Mouse (Mus musculus) intestine, embryonic 15.5 days (tissue): ENCODE measurements around the gene F2rl1. TPM values are rescaled to one million over a fixed set of nuclear protein-coding genes. Genes with fewer than 3 reads are reported as not detected.
A peak's percentile ranks its signal among the peaks of the same experiment; 100 is the strongest.

Experiments
- ATAC-seq: fragments of 200-750 bp; cut with Nextera tagmentation; 2 replicates; pipeline ENCODE4 v1.8.0; 2017; ENCODE audit warnings: moderate TSS enrichment, moderate library complexity
- H3K27ac ChIP-seq: fragments of 300-500 bp; sonication (generic); 2 replicates; pipeline ENCODE4 v1.5.1; 2015; ENCODE audit warnings: mild to moderate bottlenecking, inconsistent platforms
- H3K27me3 ChIP-seq: fragments of 300-500 bp; sonication (generic); replicated peaks from 2 replicates; pipeline ENCODE4 v1.6.1; 2015; ENCODE audit warnings: inconsistent platforms
- H3K36me3 ChIP-seq: fragments of 300-500 bp; sonication (generic); 2 replicates; pipeline ENCODE4 v1.6.1; 2015; ENCODE audit warnings: inconsistent platforms
- H3K4me1 ChIP-seq: fragments of 300-500 bp; sonication (generic); replicated peaks from 2 replicates; pipeline ENCODE4 v1.6.1; 2015; ENCODE audit warnings: inconsistent platforms
- H3K4me2 ChIP-seq: fragments of 300-500 bp; sonication (generic); replicated peaks from 2 replicates; pipeline ENCODE4 v1.6.1; 2015; ENCODE audit warnings: mild to moderate bottlenecking, inconsistent platforms
- H3K4me3 ChIP-seq: fragments of 300-500 bp; sonication (generic); replicated peaks from 2 replicates; pipeline ENCODE4 v1.5.1; 2015; ENCODE audit warnings: inconsistent platforms
- H3K9ac ChIP-seq: fragments of 300-500 bp; sonication (generic); 2 replicates; pipeline ENCODE4 v1.6.1; 2015; ENCODE audit warnings: inconsistent platforms
- H3K9me3 ChIP-seq: fragments of 300-500 bp; sonication (generic); 2 replicates; pipeline ENCODE4 v1.6.1; 2016; ENCODE audit warnings: inconsistent platforms
- WGBS: fragments of 180-500 bp; shearing (Covaris S2); methylation state at CpG from one replicate; pipeline ENCODE4 v1.1.7; 2015; 5-methylcytosine and 5-hydroxymethylcytosine counted together
- polyA plus RNA-seq: library from polyadenylated mRNA; unstranded; fragments of >200 nt; fragmentation: Nextera tagmentation; extraction: Ambion mirVana; gene quantifications from 2 replicates; pipeline ENCODE4 v1.2.1, GENCODE M21; 2015

F2rl1 gene
- polyA plus RNA-seq, 1 experiment from 2014 or later = 15.5 TPM

DNA sequence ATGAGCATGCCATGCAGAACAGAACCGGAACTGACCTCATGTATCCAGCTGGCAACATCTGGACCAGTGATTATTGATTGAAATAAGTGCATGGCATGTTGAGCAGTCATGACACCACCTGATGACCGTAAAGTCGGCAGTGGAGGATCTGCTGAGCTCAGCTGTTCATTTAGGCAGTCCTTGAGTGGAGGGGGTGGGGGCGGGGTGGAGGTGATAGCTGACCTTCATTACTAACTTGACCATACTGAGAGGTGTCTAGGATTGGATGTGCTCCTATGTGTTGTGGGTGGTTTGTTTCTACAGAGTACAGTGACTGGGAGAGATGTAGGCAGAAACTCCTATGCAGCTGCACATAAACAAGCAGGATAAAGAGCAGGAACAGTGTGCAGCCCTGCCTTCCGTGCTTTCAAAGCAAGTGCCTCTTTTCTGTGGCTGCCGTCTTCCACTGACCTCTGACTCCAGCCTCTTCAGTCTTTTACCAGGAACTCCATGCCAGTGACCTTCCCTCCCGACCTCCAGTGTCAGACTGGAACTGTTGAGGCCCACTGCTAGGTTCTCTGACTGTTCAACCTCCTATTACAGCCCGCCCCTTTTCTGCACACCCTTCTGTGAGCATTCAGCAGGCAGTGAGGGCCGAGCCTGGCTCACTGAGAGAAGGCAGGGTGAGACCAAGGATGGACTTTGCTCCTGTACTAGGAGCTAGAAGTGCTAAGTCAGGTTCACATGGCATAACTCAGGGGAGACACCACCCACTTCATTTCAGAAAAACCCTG, 6.4 kb upstream of the F2rl1 start:
- Histone ChIP-seq H3K4me3 (no peak overlapping the region), H3K4me2 (no peak overlapping the region), H3K4me1 (peaks cover 16% of the 10 kb centered on the region), H3K36me3 (no peaks in the 10 kb centered on the region), H3K9ac (no peak overlapping the region), H3K9me3 (no peaks in the 10 kb centered on the region), H3K27ac (peak overlapping the region; percentile 8), H3K27me3 (no peaks in the 10 kb centered on the region)
- WGBS = 29% methylated on average over 9 of the region's 9 CpGs
- peak; percentile 87 for ATAC-seq

DNA sequence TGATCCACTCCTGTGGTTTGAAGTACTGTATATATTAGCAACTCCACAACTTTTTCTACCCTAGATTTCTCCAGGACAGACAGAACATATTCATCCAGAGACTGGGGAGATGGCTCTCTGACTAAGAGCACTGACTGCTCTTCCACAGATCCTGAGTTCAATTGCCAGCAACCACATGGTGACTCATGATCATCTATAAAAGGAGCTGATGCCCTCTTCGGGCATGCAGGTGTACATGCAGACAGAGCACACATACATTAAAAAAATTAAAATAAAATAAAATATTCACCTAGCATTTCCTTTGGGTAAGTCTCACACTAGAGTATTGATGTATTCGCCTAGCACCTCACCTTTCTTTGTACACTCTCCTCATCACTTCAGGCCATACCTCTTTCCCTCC, 4.2 kb upstream of the F2rl1 start:
- Histone ChIP-seq H3K9me3 (no peaks in the 10 kb centered on the region), H3K4me1 (peaks cover 8% of the 10 kb centered on the region), H3K36me3 (no peaks in the 10 kb centered on the region), H3K4me3 (no peak overlapping the region), H3K4me2 (no peak overlapping the region), H3K27me3 (peaks cover 9% of the 10 kb centered on the region; the same call in 1 of the 2 replicates), H3K9ac (no peak overlapping the region), H3K27ac (no peak overlapping the region)
- 83% methylated on average over 2 of the region's 2 CpGs for WGBS
- no peak for ATAC-seq

DNA sequence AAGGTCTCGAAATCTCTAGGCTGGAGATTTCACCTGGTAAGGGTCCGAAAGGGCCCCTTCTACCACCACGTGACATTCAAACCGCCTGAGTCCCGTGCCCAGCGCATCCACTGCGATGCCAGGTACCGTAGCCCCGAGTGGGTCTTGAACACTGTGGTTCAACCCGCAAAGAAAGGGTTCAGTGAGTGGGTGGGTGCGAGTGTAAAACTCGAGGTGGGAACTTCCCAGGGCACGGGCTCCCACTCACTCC, 678 bp downstream of the F2rl1 start:
- peak overlapping the region; percentile 87 for H3K4me2 ChIP-seq
- H3K27me3 ChIP-seq = peaks cover 9% of the 10 kb centered on the region; the same call in 1 of the 2 replicates
- peak overlapping the region; percentile 51 for H3K27ac ChIP-seq
- peak overlapping the region; percentile 47 for H3K4me3 ChIP-seq
- H3K9me3 ChIP-seq = no peaks in the 10 kb centered on the region
- peak; percentile 19; the same call in 1 of the 2 replicates for ATAC-seq
- H3K9ac ChIP-seq = peak overlapping the region; percentile 60
- H3K4me1 ChIP-seq = peaks cover 6% of the 10 kb centered on the region
- WGBS = 0% methylated on average over 13 of the region's 13 CpGs
- no peaks in the 10 kb centered on the region for H3K36me3 ChIP-seq

DNA sequence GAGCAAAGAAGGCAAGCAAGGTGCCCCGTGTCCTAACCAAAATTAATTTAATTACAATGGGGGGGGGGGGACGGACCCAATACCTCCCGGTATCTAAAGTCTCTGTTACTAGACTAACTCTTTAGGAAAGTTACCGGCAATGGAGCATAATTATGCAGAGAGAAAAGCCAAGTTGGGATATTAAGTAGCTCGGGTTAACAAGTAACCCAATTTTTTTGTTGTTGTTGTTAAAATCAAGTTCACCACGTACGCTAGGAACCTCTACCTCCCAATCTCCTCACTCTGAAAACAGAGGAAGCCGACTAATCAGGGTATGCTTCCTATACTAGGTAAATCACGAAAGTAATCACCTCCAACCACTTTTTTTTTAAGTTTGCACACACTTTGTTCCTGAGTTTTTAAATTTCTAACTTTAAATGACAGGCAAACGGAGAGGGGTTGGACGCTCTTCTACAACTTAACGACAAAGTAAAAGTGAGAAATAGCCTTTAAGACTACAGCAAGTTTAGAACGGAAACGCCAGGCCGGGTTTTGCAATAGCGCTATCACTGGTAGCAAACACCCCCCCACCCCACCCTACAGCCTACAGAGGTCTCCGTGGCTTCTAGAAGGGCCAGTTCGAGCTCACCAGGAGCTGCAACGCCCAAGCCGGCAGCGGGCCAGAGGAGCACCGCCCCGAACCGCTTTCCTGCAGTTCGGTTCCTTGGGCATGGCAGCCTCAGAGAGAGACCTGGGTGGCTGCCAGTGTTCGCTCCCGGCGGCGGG, 1.2 kb downstream of the F2rl1 start:
- Histone ChIP-seq H3K4me3 (peak overlapping the region; percentile 47), H3K27me3 (peaks cover 9% of the 10 kb centered on the region; the same call in 1 of the 2 replicates), H3K4me2 (peak overlapping the region; percentile 87), H3K4me1 (peaks cover 6% of the 10 kb centered on the region), H3K36me3 (no peaks in the 10 kb centered on the region), H3K9ac (peak overlapping the region; percentile 60), H3K27ac (peak overlapping the region; percentile 51), H3K9me3 (no peaks in the 10 kb centered on the region)
- 8% methylated on average over 29 of the region's 29 CpGs for WGBS
- peak; percentile 36 for ATAC-seq

DNA sequence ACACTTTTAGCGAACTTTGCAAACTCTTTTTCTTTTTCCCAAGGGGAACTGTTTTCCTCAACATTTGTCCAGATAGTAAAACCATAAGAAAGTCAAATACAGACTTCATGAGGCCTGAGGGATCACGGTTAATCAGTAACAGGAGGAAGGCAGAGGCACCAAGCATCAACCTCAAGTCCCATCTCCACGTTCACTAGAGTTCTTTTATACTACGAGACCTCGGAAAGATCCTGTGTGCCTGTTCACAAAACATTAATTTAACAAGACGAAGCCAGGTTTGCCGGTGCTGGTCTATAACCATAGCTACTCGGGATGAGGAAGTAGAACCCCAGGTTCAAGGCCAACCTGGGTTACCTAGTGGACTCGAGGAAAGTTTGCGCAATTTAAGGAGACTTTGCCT, 2.9 kb downstream of the F2rl1 start:
- Histone ChIP-seq H3K4me3 (no peak overlapping the region), H3K9ac (no peak overlapping the region), H3K36me3 (no peaks in the 10 kb centered on the region), H3K4me2 (peak overlapping the region; percentile 17; the same call in 1 of the 2 replicates), H3K27ac (peak overlapping the region; percentile 58), H3K27me3 (peaks cover 9% of the 10 kb centered on the region; the same call in 1 of the 2 replicates), H3K9me3 (no peaks in the 10 kb centered on the region), H3K4me1 (peaks cover 6% of the 10 kb centered on the region)
- ATAC-seq = peak; percentile 24; the same call in 1 of the 2 replicates
- WGBS = 70% methylated on average over 10 of the region's 10 CpGs

DNA sequence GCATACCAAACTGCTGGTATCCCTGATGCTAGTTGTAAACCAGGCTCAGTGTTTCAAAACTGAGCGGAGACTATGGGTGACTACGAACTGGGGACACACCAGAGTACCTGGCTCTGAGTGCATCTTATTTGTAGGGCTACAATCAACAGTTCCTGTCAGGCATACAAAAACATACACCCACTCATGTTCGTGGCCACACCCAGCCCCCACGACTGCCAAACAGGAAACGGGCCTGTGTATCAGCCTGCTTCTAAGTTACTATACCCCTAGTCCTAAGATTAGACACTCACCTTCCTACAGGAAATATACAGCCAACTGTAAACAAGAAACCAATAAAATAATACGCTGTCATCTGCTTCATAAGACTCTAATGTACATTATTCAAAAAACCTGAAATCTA, 4.0 kb downstream of the F2rl1 start:
- H3K9ac ChIP-seq = no peak overlapping the region
- no peaks in the 10 kb centered on the region for H3K36me3 ChIP-seq
- H3K4me2 ChIP-seq = no peak overlapping the region
- H3K4me1 ChIP-seq = peaks cover 6% of the 10 kb centered on the region
- H3K4me3 ChIP-seq = no peak overlapping the region
- WGBS = 54% methylated on average over 6 of the region's 6 CpGs
- H3K27ac ChIP-seq = 0 out of 2 replicates have a peak overlapping the region, but pooled peaks have one; percentile 15
- no peak for ATAC-seq
- H3K27me3 ChIP-seq = peaks cover 9% of the 10 kb centered on the region; the same call in 1 of the 2 replicates
- H3K9me3 ChIP-seq = no peaks in the 10 kb centered on the region

DNA sequence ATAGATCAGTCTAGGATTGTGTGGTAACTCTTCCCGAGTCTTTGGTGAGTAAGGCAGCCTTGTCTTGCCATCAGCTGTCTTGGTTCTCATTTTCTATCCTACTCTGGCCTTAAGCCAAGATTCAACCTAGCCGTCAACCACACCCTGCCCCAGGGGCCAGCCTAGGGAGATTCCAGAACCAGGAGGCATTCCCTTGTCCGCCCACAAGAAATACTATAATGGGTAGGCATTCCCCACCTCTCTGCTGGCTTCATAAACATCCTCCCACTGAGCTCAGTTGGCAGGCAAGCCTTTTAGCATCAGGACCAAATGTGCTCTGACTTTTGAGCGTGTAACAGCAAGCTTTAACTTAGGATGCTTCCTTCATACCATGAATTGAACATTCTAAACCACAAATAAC, 10.3 kb downstream of the F2rl1 start:
- H3K4me2 ChIP-seq = no peak overlapping the region
- H3K27me3 ChIP-seq = no peaks in the 10 kb centered on the region
- H3K27ac ChIP-seq = no peak overlapping the region
- no peak overlapping the region for H3K4me3 ChIP-seq
- 67% methylated on average over 4 of the region's 4 CpGs for WGBS
- peak; percentile 50; the same call in 1 of the 2 replicates for ATAC-seq
- no peak overlapping the region for H3K9ac ChIP-seq
- H3K36me3 ChIP-seq = 0 out of 2 replicates have a peak, but pooled peaks cover 5% of the 10 kb centered on the region
- H3K9me3 ChIP-seq = no peaks in the 10 kb centered on the region
- H3K4me1 ChIP-seq = peaks cover 6% of the 10 kb centered on the region; the same call in 1 of the 2 replicates

DNA sequence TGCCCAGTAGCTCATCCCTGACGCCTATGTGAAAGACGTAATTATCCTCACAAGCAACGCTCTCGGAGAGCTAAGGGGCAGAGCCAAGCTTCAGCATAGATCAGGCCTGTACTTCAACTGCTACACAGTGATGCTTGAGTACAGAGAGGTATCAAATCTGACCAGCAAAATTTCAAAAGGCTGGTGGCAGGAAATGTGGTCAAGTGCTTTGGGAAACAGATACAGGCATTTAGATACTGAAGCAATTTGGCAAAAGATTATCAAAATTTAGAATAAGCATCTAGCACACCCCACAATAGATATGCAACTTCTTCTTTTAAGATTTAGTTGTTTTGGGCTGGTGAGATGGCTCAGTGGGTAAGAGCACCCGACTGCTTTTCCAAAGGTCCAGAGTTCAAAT, 15.0 kb downstream of the F2rl1 start:
- Histone ChIP-seq H3K4me1 (peaks cover 4% of the 10 kb centered on the region; the same call in 1 of the 2 replicates), H3K36me3 (0 out of 2 replicates have a peak, but pooled peaks cover 5% of the 10 kb centered on the region), H3K9me3 (no peaks in the 10 kb centered on the region), H3K4me2 (no peak overlapping the region), H3K27ac (no peak overlapping the region), H3K4me3 (no peak overlapping the region), H3K9ac (no peak overlapping the region), H3K27me3 (no peaks in the 10 kb centered on the region)
- ATAC-seq = no peak
- 93% methylated on average over 5 of the region's 5 CpGs for WGBS

DNA sequence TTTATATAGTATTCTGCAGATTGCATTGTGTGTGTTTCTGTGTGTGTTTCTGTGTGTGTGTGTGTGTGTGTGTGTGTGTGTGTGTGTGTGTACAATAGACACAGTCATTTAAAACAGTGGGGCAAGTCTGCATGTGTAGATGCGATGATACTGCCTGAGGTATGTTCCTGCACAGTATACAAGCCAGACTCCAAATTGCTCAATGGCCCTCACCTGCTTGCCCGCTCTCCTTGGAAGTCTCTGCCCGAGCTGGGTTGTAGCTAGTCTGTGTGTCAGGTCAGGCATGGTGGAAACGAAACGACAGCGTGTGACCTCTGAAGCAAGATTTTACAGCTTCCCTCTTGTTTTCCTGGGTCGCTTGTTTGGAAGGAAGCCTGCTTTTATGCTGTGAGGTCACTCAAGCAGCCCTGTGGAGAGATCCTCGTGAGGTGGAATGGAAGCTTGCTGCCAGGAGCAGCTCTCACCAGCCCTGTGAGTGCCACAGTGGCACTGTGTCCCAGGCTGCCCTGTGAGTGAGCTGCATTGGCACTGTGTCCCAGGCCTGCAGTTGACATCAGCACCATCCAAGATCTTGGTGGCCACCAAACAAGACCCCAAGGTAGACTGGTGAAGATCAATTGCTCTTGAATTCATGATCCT, 21.6 kb downstream of the F2rl1 start:
- no peak for ATAC-seq
- Histone ChIP-seq H3K27me3 (no peaks in the 10 kb centered on the region), H3K4me3 (no peak overlapping the region), H3K9ac (no peak overlapping the region), H3K4me1 (no peaks in the 10 kb centered on the region), H3K4me2 (no peak overlapping the region), H3K9me3 (no peaks in the 10 kb centered on the region), H3K36me3 (no peaks in the 10 kb centered on the region), H3K27ac (no peak overlapping the region)
- 63% methylated on average over 8 of the region's 8 CpGs for WGBS

DNA sequence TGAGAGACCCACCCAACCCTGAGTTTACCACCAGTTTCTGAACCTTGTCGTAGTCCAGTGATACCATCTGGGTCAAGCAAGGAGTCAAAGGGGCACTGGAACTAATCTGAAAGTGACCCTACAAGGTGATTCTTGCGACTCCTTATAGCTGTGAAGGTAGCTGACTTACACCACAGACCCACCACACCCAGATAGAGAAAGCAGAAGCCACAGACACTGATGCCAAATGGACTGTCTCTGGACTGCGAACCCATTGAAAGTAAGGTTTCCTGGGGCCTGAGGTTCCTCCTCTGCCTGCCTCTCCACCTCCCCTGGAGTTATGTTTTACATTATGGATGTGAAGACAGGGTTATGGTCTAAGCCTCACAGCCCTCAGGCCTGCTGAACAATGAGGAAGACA, 28.4 kb downstream of the F2rl1 start:
- Histone ChIP-seq H3K4me2 (no peak overlapping the region), H3K36me3 (no peaks in the 10 kb centered on the region), H3K27me3 (no peaks in the 10 kb centered on the region), H3K4me1 (peaks cover 9% of the 10 kb centered on the region; the same call in 1 of the 2 replicates), H3K27ac (no peak overlapping the region), H3K9ac (no peak overlapping the region), H3K4me3 (no peak overlapping the region), H3K9me3 (no peaks in the 10 kb centered on the region)
- WGBS = 85% methylated on average over 3 of the region's 3 CpGs
- no peak for ATAC-seq

DNA sequence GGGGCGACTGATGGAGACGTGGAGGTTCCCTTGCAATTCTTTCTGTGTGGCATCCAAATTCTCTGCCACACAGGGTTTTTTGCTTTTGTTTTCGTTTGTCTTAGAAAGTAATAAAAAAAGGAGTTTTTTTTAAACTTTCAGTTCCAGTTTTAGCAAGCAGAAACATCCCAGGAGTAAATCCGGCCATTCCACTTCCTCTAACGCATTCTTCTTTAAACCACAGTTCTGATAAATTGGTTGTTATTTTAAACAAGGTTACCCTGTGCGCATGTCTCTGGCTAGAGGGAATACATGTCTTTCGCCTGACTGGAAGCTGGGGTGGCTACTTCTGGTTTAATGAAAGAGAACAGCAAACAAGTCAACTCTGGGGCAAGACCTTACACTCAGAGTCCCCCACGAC, 30.2 kb downstream of the F2rl1 start:
- Histone ChIP-seq H3K4me2 (no peak overlapping the region), H3K27ac (0 out of 2 replicates have a peak overlapping the region, but pooled peaks have one; percentile 2), H3K4me1 (peaks cover 9% of the 10 kb centered on the region; the same call in 1 of the 2 replicates), H3K4me3 (no peak overlapping the region), H3K27me3 (no peaks in the 10 kb centered on the region), H3K9ac (no peak overlapping the region), H3K36me3 (no peaks in the 10 kb centered on the region), H3K9me3 (no peaks in the 10 kb centered on the region)
- WGBS = 47% methylated on average over 8 of the region's 8 CpGs
- no peak for ATAC-seq

DNA sequence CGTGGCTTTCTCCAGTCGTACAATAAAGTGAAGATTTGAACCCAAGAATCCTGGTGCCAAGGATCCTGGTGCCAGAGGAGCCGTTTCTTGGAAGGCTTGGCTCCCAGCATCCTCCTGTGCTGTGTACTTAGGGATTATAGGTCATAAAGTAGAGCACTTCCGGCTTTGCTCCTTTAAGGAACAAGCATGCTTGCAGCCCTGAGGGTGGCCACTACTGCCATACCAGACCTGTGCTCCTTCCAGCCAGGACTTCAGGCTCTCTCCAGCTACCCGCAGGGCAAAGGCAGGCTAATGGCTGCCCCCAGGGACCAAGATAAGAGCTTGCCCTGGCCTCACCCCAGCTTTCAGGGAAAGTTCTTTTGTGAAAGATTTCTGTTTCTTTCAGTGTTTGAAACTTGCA, 31.7 kb downstream of the F2rl1 start:
- Histone ChIP-seq H3K27ac (no peak overlapping the region), H3K27me3 (no peaks in the 10 kb centered on the region), H3K4me1 (peaks cover 9% of the 10 kb centered on the region; the same call in 1 of the 2 replicates), H3K4me3 (no peak overlapping the region), H3K4me2 (no peak overlapping the region), H3K9me3 (no peaks in the 10 kb centered on the region), H3K9ac (no peak overlapping the region), H3K36me3 (no peaks in the 10 kb centered on the region)
- ATAC-seq = peak; percentile 67
- WGBS = 53% methylated on average over 5 of the region's 5 CpGs
